Mouse (Mus musculus) midbrain, embryonic 10.5 days (tissue): ENCODE data around the gene Kctd11. TPM values are rescaled to one million over a fixed set of nuclear protein-coding genes. Genes with fewer than 3 reads are reported as not detected.

Experiments
- DNase-seq: peaks from one replicate; pipeline ENCODE4 v3.0.0-alpha.2; 2017; ENCODE audit warnings: low spot score
- H3K27ac ChIP-seq: fragments of 300-500 bp; sonication (generic); replicated peaks from 2 replicates; pipeline ENCODE4 v1.5.1; 2016; ENCODE audit warnings: mild to moderate bottlenecking
- H3K27me3 ChIP-seq: fragments of 300-500 bp; sonication (generic); 2 replicates; pipeline ENCODE4 v1.6.1; 2016; ENCODE audit warnings: low read depth, mild to moderate bottlenecking; ENCODE audit not compliant: poor library complexity, severe bottlenecking
- H3K36me3 ChIP-seq: fragments of 300-500 bp; sonication (generic); 2 replicates; pipeline ENCODE4 v1.6.1; 2016; ENCODE audit warnings: mild to moderate bottlenecking, moderate library complexity
- H3K4me1 ChIP-seq: fragments of 300-500 bp; sonication (generic); 2 replicates; pipeline ENCODE4 v1.6.1; 2016
- H3K4me3 ChIP-seq: fragments of 300-500 bp; sonication (generic); 2 replicates; pipeline ENCODE4 v1.5.1; 2016; ENCODE audit warnings: mild to moderate bottlenecking, moderate library complexity
- H3K9me3 ChIP-seq: fragments of 300-500 bp; sonication (generic); replicated peaks from 2 replicates; pipeline ENCODE4 v1.6.1; 2016; ENCODE audit warnings: mild to moderate bottlenecking
- WGBS: fragments of 180-500 bp; shearing (Covaris S2); methylation state at CpG from one replicate; pipeline ENCODE4 v1.1.7; 2016; 5-methylcytosine and 5-hydroxymethylcytosine counted together
- polyA plus RNA-seq: library from polyadenylated mRNA; unstranded; fragments of >200 nt; fragmentation: Nextera tagmentation; extraction: Ambion mirVana; gene quantifications from 2 replicates; pipeline ENCODE4 v1.2.1, GENCODE M21; 2016

Kctd11 gene
- polyA plus RNA-seq, 1 experiment from 2014 or later, result 7.0 TPM

DNA sequence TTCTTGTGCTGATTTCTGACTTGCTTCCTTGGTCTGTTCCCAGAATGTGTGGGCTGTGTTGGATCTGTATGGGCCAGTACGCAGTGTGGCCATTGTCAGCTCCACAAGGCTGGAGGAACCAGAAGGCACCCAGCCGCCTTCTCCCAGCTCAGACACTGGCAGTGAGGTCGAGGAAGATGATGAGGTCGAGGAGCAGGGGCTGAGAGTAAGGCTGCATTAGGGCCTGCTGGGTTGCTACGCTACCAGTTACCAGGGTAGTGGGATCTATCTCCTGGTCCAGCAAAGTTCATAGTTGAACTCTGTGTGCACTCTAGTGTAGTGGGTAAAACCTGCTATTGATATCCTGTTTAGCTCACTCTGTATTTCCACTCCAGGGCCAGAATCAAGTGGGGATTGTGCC, 28.0 kb upstream of the Kctd11 start:
- WGBS, result 92% methylated on average over 5 of the region's 5 CpGs
- H3K27me3 ChIP-seq, result no peaks in the 10 kb centered on the region
- no peak for DNase-seq
- H3K27ac ChIP-seq, result no peak overlapping the region
- no peaks in the 10 kb centered on the region for H3K9me3 ChIP-seq
- H3K36me3 ChIP-seq, result peaks cover 94% of the 10 kb centered on the region
- H3K4me1 ChIP-seq, result peaks cover 11% of the 10 kb centered on the region
- H3K4me3 ChIP-seq, result no peak overlapping the region

DNA sequence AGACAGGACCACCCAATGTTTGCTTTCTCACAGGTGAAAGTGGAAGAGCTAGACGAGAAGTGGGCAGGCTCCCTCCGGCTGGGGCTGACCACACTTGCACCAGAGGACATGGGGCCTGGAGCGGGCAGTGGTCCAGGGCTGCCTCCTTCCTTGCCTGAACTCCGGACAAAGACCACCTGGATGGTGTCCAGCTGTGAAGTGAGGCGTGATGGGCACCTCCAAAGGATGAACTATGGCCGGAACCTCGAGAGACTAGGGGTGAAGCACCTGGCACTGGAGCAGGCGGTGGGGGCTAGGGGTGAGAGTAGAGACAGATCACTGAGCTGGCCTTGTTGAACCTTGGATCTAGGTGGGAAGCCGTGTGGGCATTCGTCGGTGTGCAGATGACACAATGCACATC, 27.4 kb upstream of the Kctd11 start:
- DNase-seq, result no peak
- 94% methylated on average over 11 of the region's 11 CpGs for WGBS
- Histone ChIP-seq H3K36me3 (peaks cover 100% of the 10 kb centered on the region), H3K27ac (no peak overlapping the region), H3K4me3 (no peak overlapping the region), H3K9me3 (no peaks in the 10 kb centered on the region), H3K4me1 (peaks cover 10% of the 10 kb centered on the region), H3K27me3 (no peaks in the 10 kb centered on the region)

DNA sequence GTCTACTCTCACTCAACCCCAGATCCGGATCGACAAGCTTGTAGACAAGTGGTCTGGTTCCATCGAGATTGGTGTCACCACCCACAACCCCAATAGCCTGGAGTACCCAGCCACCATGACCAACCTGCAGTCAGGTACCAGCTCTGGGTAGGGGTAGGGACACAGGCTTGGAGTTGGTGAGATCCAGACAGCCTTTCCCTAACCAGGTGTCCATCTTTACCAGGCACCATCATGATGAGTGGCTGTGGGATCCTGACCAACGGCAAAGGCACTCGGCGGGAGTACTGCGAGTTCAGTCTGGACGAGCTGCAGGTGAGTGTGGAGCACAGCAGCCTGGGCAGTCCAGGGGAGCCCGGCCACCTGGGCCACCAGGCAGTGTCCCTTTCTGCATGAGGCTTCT, 23.1 kb upstream of the Kctd11 start:
- H3K4me3 ChIP-seq, result peak overlapping the region; percentile 8; the same call in 1 of the 2 replicates
- no peak for DNase-seq
- no peaks in the 10 kb centered on the region for H3K27me3 ChIP-seq
- H3K9me3 ChIP-seq, result no peaks in the 10 kb centered on the region
- 97% methylated on average over 9 of the region's 9 CpGs for WGBS
- no peak overlapping the region for H3K27ac ChIP-seq
- H3K36me3 ChIP-seq, result peaks cover 65% of the 10 kb centered on the region
- peaks cover 32% of the 10 kb centered on the region for H3K4me1 ChIP-seq

DNA sequence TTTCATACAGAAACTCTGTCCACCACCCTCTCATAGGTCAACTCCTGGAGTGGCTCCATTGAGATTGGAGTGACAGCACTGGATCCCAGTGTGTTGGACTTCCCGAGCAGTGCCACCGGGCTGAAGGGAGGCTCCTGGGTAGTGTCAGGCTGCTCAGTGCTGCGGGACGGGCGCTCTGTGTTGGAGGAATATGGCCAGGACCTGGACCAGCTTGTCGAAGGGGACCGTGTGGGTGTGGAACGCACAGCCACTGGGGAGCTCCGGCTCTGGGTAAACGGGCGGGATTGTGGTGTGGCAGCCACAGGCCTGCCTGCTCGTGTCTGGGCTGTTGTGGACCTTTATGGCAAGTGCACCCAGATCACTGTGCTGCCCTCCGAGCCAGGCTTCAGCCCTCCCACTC, 21.8 kb upstream of the Kctd11 start:
- DNase-seq, result no peak
- WGBS, result 91% methylated on average over 13 of the region's 13 CpGs
- no peak overlapping the region for H3K27ac ChIP-seq

DNA sequence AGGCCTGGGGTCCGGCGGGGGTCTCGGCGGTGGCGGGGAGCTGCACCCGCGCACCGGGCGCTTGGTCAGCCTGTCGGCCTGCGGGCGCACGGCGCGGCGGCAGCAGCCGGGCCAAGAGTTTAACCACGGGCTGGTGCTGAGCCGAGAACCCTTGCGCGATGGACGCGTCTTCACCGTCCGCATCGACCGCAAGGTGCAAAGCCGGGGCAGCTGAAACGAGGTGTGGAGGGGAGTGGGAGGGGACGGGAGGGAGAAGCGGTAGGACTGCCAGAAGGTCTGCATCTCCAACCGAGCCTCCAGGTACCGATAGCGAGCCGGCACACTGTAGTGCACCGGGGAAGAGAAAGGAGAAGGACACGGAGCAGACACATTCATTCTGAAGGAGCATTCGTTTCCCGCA, 20.8 kb upstream of the Kctd11 start:
- no peak for DNase-seq
- Histone ChIP-seq H3K27ac (peak overlapping the region; percentile 100), H3K27me3 (no peaks in the 10 kb centered on the region), H3K4me3 (peak overlapping the region; percentile 91), H3K9me3 (no peaks in the 10 kb centered on the region), H3K4me1 (peaks cover 51% of the 10 kb centered on the region), H3K36me3 (peaks cover 46% of the 10 kb centered on the region)
- WGBS, result under 1% methylated on average over 39 of the region's 39 CpGs

More for the DNA sequence above, 21.8 kb upstream of the Kctd11 start:
- H3K36me3 ChIP-seq, result peaks cover 51% of the 10 kb centered on the region
- H3K4me1 ChIP-seq, result peaks cover 45% of the 10 kb centered on the region
- no peaks in the 10 kb centered on the region for H3K27me3 ChIP-seq
- peak overlapping the region; percentile 91 for H3K4me3 ChIP-seq
- no peaks in the 10 kb centered on the region for H3K9me3 ChIP-seq

DNA sequence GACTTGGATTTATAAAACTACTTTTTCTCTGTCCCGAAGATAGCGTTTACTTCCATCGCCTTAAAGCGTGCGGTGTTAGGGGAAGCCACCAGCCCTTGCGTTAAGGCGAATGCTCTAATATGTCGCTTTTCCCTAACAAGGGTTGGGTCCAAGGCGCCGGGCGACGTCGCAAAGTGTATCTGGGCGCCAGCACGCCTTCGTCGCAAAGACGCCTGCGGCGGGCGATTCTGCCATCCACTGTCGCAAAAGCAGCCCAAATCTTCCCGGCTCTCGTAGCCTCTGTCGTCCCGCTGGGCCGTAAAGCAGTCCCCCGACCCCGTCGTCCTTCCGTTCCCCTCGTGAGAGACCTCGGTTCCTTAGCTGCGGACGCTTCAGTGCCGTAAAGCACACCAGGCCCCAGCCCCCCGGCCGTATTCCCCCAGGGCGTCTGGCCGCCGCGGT, 20.2 kb upstream of the Kctd11 start:
- DNase-seq, result peak; percentile 97
- H3K9me3 ChIP-seq, result no peaks in the 10 kb centered on the region
- WGBS, result under 1% methylated on average over 42 of the region's 42 CpGs
- H3K27me3 ChIP-seq, result no peaks in the 10 kb centered on the region
- H3K36me3 ChIP-seq, result peaks cover 41% of the 10 kb centered on the region
- peak overlapping the region; percentile 100 for H3K27ac ChIP-seq
- H3K4me1 ChIP-seq, result peaks cover 51% of the 10 kb centered on the region
- peak overlapping the region; percentile 91 for H3K4me3 ChIP-seq

DNA sequence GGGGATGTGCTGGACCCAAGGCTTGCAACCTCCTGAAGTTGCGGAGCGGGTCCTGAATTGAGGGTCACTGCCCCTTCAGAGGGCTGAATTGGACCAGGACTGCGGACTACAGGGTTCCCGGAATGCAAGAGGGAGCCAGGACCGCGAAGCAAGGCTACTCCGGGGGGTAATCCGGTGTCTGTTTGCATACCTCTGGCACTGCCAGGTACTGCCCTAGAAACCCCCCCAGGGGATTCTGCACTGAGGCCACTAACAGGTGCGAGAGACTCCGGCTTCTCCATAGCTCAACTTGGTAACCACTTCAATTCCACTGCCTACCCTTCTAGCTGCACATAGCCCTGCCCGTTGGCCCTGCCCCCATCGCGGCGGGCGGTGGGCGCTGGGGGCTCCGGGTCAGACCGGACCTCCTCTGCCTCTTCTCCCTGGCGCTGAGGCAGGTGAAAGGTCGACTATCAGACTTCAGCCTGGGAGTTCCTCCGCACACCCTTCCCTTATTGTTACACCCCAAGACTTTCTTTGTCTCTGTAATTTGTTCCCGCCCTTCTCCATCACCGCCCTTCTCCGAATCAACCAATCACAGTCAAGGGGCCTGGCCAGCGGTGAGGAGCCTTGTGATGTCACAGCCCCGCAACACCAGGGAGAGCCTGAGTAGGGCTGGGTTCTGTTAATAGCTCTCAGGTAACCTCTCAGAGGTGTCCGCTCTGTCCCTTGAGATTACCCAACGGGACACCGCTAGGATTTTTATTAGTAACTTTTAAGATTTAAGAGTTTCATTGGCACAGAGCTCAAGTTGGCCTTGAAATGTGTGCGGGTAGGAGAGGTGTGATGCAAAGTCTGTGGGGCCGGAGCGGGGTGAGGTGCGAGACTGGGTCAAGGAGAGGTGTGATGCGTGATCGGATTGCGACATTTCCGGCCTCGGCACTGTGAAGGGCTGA, 19.5 kb upstream of the Kctd11 start, which contains the start of the genes 2810408A11Rik and Neurl4:
Gene 2810408A11Rik (minus strand): TSS at position 517 of the 935 bp plus-strand sequence.
Gene Neurl4 (plus strand): TSS at position 602 of the 935 bp plus-strand sequence.
- WGBS, result under 1% methylated on average over 38 of the region's 38 CpGs
- peak within 1 kb of the TSS; percentile 100 for H3K27ac ChIP-seq
- peaks cover 34% of the 10 kb centered on the region for H3K36me3 ChIP-seq
- H3K4me3 ChIP-seq, result peak within 1 kb of the TSS; percentile 91
- H3K9me3 ChIP-seq, result no peaks in the 10 kb centered on the region
- peaks cover 51% of the 10 kb centered on the region for H3K4me1 ChIP-seq
- DNase-seq, result peak; percentile 93
- H3K27me3 ChIP-seq, result no peaks in the 10 kb centered on the region

DNA sequence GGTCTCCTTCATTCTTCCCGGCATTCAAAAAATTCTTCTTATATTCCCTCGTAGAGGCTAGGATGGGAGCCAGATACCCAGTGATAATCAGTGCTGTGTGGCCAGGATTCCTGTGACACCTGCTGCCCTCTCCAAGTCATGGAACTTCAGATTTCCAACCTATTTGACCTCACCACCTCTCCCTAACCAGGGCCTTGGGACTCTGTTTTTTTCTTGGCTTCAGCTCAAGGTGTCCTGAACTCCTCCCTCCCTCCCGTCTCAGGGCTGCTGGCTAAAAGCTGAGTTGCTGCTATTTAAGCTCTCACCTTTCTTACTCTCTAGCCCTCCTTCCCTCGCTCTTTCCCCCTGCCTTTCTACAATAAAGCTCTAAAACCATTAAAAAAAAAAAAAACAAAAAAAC, 18.7 kb upstream of the Kctd11 start:
- Histone ChIP-seq H3K9me3 (no peaks in the 10 kb centered on the region), H3K27ac (peak overlapping the region; percentile 100), H3K27me3 (no peaks in the 10 kb centered on the region), H3K36me3 (peaks cover 25% of the 10 kb centered on the region), H3K4me3 (peak overlapping the region; percentile 91), H3K4me1 (peaks cover 51% of the 10 kb centered on the region)
- WGBS, result 29% methylated on average over 4 of the region's 4 CpGs
- DNase-seq, result no peak

DNA sequence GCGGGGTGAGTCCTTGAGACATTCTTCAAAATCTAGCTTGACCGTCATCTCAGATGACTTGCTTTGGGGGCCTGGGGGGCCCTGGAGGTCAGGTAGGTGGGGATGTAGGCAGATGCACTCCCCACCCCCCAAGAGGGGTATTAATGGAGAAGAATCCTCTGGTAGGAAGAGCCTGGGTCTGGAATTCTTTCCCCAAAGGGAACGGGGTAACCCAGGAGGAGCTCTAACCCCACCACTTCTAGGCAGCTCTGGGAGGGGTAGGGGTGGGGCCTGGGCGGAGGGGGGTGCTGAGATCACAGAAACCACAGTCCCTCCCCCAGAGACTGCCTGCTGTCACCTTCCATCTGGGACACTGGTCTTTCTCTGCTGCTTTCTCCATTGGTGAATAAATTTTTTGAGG, 14.1 kb upstream of the Kctd11 start, which contains the start of gene Acap1:
Gene Acap1 (minus strand): TSS at position 249 of the 400 bp plus-strand sequence.
- H3K27ac ChIP-seq, result no peak within 1 kb of the TSS
- peaks cover 29% of the 10 kb centered on the region for H3K4me1 ChIP-seq
- no peak for DNase-seq
- peaks cover 5% of the 10 kb centered on the region; the same call in 1 of the 2 replicates for H3K36me3 ChIP-seq
- no peak within 1 kb of the TSS for H3K4me3 ChIP-seq
- 69% methylated on average over 4 of the region's 4 CpGs for WGBS
- H3K9me3 ChIP-seq, result no peaks in the 10 kb centered on the region
- no peaks in the 10 kb centered on the region for H3K27me3 ChIP-seq

DNA sequence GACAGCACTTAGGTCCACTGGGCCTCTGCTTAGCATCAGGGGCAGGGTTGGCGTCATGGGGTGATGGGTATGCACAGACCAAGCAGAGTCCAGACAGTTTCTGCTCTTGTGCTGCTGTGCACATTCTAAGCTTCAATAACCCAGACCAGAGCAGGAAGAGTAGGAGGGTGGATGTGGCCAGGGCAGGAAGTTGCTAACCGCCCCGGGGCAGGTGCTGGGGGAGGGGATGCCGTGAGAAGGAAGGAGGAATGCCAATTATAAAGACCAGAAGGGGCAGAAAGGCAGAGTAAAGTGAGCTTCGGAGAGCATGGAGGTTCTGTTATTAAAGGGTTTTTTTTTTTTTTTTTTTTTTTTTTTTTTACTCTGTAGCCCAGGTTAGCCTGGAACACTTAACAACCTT, 13.5 kb upstream of the Kctd11 start:
- 89% methylated on average over 5 of the region's 5 CpGs for WGBS
- Histone ChIP-seq H3K9me3 (no peaks in the 10 kb centered on the region), H3K27ac (no peak overlapping the region), H3K4me3 (no peak overlapping the region), H3K4me1 (peaks cover 23% of the 10 kb centered on the region), H3K27me3 (no peaks in the 10 kb centered on the region), H3K36me3 (peaks cover 5% of the 10 kb centered on the region; the same call in 1 of the 2 replicates)
- DNase-seq, result no peak

DNA sequence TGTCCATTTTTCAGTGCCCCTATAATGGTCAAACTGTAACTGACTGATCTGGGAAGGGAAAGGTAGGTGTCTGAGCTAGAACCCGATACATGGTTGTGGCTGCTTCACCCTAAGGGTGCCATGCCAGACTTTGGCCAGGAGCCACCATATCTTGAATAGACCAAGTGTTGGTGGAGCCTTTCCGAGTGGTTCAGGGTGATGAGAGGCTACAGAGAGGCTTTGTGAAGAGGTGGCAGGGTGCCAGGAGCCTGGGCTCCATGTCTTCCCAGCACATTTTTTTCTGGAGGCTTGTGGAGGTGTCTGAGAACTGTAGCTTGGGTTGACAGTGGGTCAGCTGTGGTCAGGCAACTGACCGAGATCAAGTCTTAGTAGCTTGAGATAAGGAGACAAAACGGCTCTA, 10.3 kb upstream of the Kctd11 start:
- Histone ChIP-seq H3K27ac (no peak overlapping the region), H3K9me3 (no peaks in the 10 kb centered on the region), H3K4me3 (no peak overlapping the region), H3K27me3 (no peaks in the 10 kb centered on the region), H3K4me1 (no peaks in the 10 kb centered on the region), H3K36me3 (no peaks in the 10 kb centered on the region)
- no peak for DNase-seq
- 86% methylated on average over 4 of the region's 4 CpGs for WGBS

DNA sequence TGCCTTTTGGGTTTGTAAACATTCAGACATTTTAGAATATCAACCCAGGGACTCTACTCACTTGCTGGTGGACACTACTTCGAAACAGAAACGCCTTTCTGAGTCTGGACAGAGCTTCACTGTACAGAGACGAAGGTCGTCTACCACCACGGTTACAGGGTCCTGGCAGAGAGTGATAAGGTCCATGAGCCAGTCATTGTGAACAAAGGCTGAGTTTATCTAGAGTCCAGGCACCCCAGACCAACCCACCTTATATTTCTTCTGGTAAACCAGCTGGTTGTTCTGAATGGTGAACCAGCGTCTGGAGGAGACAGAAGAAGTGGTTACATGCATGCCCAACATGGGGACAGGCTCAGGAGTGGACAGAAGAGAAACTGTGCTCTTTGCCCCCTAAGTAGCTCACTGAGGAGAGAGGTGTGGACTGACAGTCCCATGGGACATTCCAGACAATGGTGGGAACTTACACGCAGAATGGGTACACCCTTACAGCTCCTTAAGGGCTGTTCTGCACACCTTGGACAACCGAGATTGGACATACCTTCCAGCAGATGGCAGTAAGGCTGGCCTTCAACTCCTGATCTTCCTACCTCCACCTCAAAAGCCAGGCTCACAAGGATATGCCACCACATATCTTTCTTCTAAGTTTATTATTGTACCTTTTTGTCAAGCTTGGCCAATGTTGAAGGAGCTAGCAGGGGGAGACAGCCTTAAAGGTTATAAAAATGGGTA, 5.9 kb upstream of the Kctd11 start:
- peaks cover 3% of the 10 kb centered on the region for H3K4me1 ChIP-seq
- H3K9me3 ChIP-seq, result no peaks in the 10 kb centered on the region
- H3K27ac ChIP-seq, result no peak overlapping the region
- peaks cover 5% of the 10 kb centered on the region for H3K27me3 ChIP-seq
- H3K4me3 ChIP-seq, result no peak overlapping the region
- H3K36me3 ChIP-seq, result no peaks in the 10 kb centered on the region
- no peak for DNase-seq
- 76% methylated on average over 8 of the region's 8 CpGs for WGBS
